Mouse (Mus musculus) kidney, postnatal 0 days (tissue): ENCODE data around the gene Mtmr10. TPM values are rescaled to one million over a fixed set of nuclear protein-coding genes. Genes with fewer than 3 reads are reported as not detected.

Experiments
- ATAC-seq: fragments of 200-750 bp; cut with Nextera tagmentation; replicated peaks from 2 replicates; pipeline ENCODE4 v1.8.0; 2017; ENCODE audit warnings: low read depth, moderate number of reproducible peaks, moderate TSS enrichment, moderate library complexity; ENCODE audit not compliant: low FRiP score
- DNase-seq: peaks from one replicate; pipeline ENCODE4 v3.0.0-alpha.2; 2016; ENCODE audit warnings: low spot score
- H3K27ac ChIP-seq: fragments of 300-500 bp; sonication (generic); 2 replicates; pipeline ENCODE4 v1.5.1; 2014; ENCODE audit warnings: mild to moderate bottlenecking
- H3K27me3 ChIP-seq: fragments of 300-500 bp; sonication (generic); 2 replicates; pipeline ENCODE4 v1.6.1; 2014; ENCODE audit warnings: low read length, mixed read lengths; ENCODE audit not compliant: insufficient read depth
- H3K36me3 ChIP-seq: fragments of 300-500 bp; sonication (generic); 2 replicates; pipeline ENCODE4 v1.6.1; 2014; ENCODE audit warnings: low read length, mixed read lengths; ENCODE audit not compliant: insufficient read depth
- H3K4me1 ChIP-seq: fragments of 300-500 bp; sonication (generic); replicated peaks from 2 replicates; pipeline ENCODE4 v1.6.1; 2014; ENCODE audit warnings: antibody characterized with exemption, low read length, mixed read lengths; ENCODE audit not compliant: insufficient read depth
- H3K4me2 ChIP-seq: fragments of 300-500 bp; sonication (generic); 2 replicates; pipeline ENCODE4 v1.6.1; 2014; ENCODE audit warnings: mild to moderate bottlenecking, low read length, moderate library complexity, mixed read lengths
- H3K4me3 ChIP-seq: fragments of 300-500 bp; sonication (generic); replicated peaks from 2 replicates; pipeline ENCODE4 v1.5.1; 2014; ENCODE audit warnings: low read depth, low read length
- H3K9ac ChIP-seq: fragments of 300-500 bp; sonication (generic); 2 replicates; pipeline ENCODE4 v1.6.1; 2014; ENCODE audit warnings: low read depth, low read length
- H3K9me3 ChIP-seq: fragments of 300-500 bp; sonication (generic); replicated peaks from 2 replicates; pipeline ENCODE4 v1.6.1; 2016; ENCODE audit warnings: low read length, inconsistent platforms, mixed read lengths
- CTCF ChIP-seq: IDR thresholded peaks from 2 replicates; pipeline ENCODE4 v1.5.1; 2016; ENCODE audit warnings: antibody characterized with exemption, low read depth, mild to moderate bottlenecking, moderate library complexity
- WGBS: fragments of 180-500 bp; shearing (Covaris S2); extraction: QIAGEN DNeasy Blood & Tissue Kit; methylation state at CpG from one replicate; pipeline ENCODE4 v1.1.7; 2014; 5-methylcytosine and 5-hydroxymethylcytosine counted together
- polyA plus RNA-seq: library from polyadenylated mRNA; unstranded; fragments of >200 nt; fragmentation: Nextera tagmentation; extraction: Ambion mirVana; gene quantifications from 2 replicates; pipeline ENCODE4 v1.2.1, GENCODE M21; 2015

Mtmr10 gene
- polyA plus RNA-seq, 1 experiment from 2014 or later = 8.1 TPM

DNA sequence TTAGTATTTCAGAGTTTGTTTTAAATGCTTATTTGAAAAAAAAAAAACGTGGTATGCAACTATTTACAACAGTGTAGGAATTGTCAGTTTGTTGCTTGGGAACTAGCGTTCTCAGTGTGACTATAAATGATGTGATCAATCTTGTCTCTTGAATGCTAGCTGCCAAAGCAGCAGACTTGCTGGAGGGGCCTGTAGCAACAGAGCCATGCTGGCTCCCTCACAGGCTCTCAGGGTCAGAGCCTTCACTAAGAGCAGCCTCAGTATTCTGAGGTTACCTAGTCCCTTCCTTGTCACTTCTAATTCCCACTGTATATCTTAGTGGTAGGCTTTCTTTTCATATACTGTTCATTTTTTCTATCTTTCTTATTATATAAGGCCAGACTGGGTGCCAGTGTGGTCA lies 23.3 kb downstream of the Mtmr10 start:
- H3K4me1 ChIP-seq = no peaks in the 10 kb centered on the region
- H3K27ac ChIP-seq = no peak overlapping the region
- no peak overlapping the region for H3K4me3 ChIP-seq
- H3K27me3 ChIP-seq = no peaks in the 10 kb centered on the region
- WGBS = 65% methylated on average over 2 of the region's 2 CpGs
- DNase-seq = no peak
- ATAC-seq = no peak
- no peaks in the 10 kb centered on the region for H3K9me3 ChIP-seq
- H3K36me3 ChIP-seq = peaks cover 6% of the 10 kb centered on the region; the same call in 1 of the 2 replicates
- TF ChIP-seq CTCF = no peak
- no peak overlapping the region for H3K9ac ChIP-seq
- H3K4me2 ChIP-seq = no peak overlapping the region

DNA sequence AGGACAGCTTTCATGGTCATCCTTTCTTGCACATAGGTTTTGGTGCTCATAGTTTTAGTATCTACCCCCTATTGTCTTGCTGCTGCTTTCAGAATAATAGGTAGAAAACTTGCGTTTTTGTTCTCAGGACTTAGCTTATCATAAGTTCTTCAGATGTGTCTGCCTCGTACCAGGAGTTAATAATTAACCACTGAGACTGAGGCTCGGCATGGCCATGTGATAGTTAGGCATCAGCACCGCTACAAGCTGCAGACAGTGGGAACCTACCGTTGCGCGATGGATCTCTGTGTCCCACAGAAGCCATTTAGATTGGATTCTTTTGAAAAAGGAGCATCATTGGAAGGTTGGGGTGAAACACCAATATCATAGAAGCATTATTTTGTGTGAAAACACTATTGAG lies 25.4 kb downstream of the Mtmr10 start:
- 71% methylated on average over 7 of the region's 7 CpGs for WGBS
- Histone ChIP-seq H3K27ac (no peak overlapping the region), H3K27me3 (no peaks in the 10 kb centered on the region), H3K4me2 (no peak overlapping the region), H3K9me3 (no peaks in the 10 kb centered on the region), H3K36me3 (peaks cover 17% of the 10 kb centered on the region), H3K4me3 (no peak overlapping the region), H3K4me1 (no peaks in the 10 kb centered on the region), H3K9ac (no peak overlapping the region)
- DNase-seq = no peak
- ATAC-seq = no peak
- no peak for TF ChIP-seq CTCF

DNA sequence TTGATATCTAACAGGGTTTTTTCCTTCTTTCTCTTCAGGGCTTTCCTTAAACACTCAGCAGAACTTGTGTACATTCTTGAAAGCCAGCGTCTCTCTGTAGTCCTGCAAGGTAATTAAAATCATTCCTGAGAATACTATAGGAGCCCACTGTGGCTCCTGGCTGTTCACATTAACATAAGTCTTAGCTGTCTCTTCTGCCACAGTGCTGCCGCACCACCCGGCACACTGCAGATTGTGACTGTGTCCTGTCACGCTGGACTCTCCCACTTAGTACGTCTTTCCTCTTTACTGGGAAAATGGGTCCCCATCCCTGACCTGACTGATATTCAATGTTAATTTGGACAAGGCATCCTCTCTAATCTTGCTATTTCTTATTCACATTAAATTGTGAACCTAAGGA lies 33.7 kb downstream of the Mtmr10 start:
- 96% methylated on average over 5 of the region's 5 CpGs for WGBS
- Histone ChIP-seq H3K4me2 (no peak overlapping the region), H3K27ac (no peak overlapping the region), H3K9me3 (no peaks in the 10 kb centered on the region), H3K27me3 (no peaks in the 10 kb centered on the region), H3K4me3 (no peak overlapping the region), H3K4me1 (no peaks in the 10 kb centered on the region), H3K9ac (no peak overlapping the region), H3K36me3 (peaks cover 28% of the 10 kb centered on the region)
- no peak for DNase-seq
- no peak for ATAC-seq
- no peak for TF ChIP-seq CTCF

DNA sequence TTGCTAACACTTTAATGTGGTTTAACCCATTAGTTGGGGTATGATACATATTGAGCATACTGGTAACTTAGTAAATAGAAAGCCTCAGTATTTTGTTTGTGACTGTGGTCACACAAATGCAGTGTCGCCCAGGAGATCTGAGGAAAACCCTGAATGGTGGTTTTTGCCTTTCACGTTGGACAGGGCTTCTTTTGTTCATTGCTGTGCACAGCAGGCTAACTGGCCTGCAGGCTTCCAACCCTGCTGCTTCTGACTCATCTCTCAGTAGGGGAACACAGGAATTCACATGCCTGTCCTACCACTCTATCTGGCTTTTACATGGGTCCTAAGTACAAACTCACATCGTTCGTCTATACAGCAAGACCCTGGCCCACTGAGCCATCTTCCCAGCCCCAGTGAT lies 34.2 kb downstream of the Mtmr10 start:
- TF ChIP-seq CTCF = no peak
- no peaks in the 10 kb centered on the region for H3K4me1 ChIP-seq
- no peaks in the 10 kb centered on the region for H3K27me3 ChIP-seq
- WGBS = 93% methylated on average over 4 of the region's 4 CpGs
- H3K4me3 ChIP-seq = no peak overlapping the region
- no peak overlapping the region for H3K9ac ChIP-seq
- DNase-seq (no peak), ATAC-seq (no peak)
- no peak overlapping the region for H3K4me2 ChIP-seq
- no peaks in the 10 kb centered on the region for H3K9me3 ChIP-seq
- H3K36me3 ChIP-seq = peaks cover 26% of the 10 kb centered on the region
- no peak overlapping the region for H3K27ac ChIP-seq

DNA sequence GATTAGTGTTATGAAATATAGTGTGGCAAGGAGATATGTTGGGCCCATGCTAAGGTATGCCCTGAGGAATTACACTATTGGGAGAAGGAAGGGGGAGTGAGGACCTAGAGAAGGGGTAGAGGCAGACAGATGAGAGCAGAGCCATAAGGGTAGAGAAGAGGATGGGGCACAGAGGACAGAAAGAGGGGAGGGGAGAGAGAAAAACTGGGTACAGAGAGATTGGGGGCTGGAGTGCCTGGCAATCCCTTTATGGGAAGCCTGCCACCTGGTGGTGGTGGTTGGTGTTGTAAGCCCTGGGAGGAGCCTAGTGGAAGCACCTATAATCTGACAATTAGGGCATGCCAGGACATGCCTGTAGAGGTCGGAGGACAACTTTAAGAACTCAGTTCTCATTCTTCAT lies 39.4 kb downstream of the Mtmr10 start:
- Histone ChIP-seq H3K4me2 (no peak overlapping the region), H3K27me3 (no peaks in the 10 kb centered on the region), H3K4me3 (no peak overlapping the region), H3K9me3 (no peaks in the 10 kb centered on the region), H3K36me3 (0 out of 2 replicates have a peak, but pooled peaks cover 18% of the 10 kb centered on the region), H3K27ac (no peak overlapping the region), H3K9ac (no peak overlapping the region), H3K4me1 (no peaks in the 10 kb centered on the region)
- ATAC-seq (peak; percentile 73; the same call in 1 of the 2 replicates), DNase-seq (peak; percentile 67)
- peak; percentile 83 for TF ChIP-seq CTCF
- WGBS = 19% methylated on average over 1 of the region's 1 CpGs

DNA sequence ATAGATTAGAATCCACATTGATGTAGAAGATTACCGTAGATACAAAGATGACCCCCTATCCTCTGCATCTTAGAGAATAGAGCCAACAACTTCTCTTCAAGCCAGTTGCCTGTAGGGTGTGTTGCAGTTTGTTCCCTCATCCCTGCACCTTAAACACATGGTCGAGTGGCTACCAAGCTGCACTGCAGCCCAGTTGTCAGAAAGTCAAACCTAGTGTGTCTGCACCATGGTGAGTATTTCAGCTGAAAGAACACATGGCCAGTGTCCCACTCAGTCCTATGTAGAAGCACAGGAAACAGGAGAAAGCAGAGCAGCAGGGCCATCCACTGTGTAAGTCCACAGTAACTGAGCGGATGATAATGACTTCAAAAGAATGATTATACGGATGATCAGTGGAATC lies 40.0 kb downstream of the Mtmr10 start:
- Histone ChIP-seq H3K9me3 (no peaks in the 10 kb centered on the region), H3K27ac (no peak overlapping the region), H3K9ac (no peak overlapping the region), H3K27me3 (no peaks in the 10 kb centered on the region), H3K36me3 (0 out of 2 replicates have a peak, but pooled peaks cover 20% of the 10 kb centered on the region), H3K4me2 (no peak overlapping the region), H3K4me1 (no peaks in the 10 kb centered on the region), H3K4me3 (no peak overlapping the region)
- DNase-seq = no peak
- no peak for ATAC-seq
- TF ChIP-seq CTCF = no peak
- WGBS = 83% methylated on average over 4 of the region's 4 CpGs

DNA sequence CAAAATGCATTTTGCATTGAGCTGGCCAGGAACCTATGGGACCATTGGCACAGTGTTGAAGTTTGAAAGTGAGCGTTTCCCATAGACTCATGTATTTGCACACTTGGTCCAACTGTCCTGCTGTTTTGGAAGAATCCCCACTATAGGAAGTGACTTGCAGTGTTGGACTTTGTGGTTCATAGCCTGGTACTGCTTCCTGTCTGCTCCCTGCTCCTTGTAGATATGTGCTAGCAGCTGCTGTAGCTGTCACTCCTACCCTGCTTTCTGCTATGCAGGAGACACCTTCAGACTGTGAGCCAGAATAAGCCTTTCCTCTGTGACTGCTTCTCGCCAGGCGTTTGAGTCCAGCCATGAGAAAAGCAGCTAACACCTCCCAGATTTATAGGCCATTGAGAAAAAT lies 43.9 kb downstream of the Mtmr10 start:
- no peaks in the 10 kb centered on the region for H3K27me3 ChIP-seq
- TF ChIP-seq CTCF = no peak
- H3K4me2 ChIP-seq = no peak overlapping the region
- H3K36me3 ChIP-seq = peaks cover 37% of the 10 kb centered on the region
- no peak for ATAC-seq
- no peaks in the 10 kb centered on the region for H3K4me1 ChIP-seq
- DNase-seq = no peak
- H3K27ac ChIP-seq = no peak overlapping the region
- H3K4me3 ChIP-seq = no peak overlapping the region
- no peak overlapping the region for H3K9ac ChIP-seq
- WGBS = 84% methylated on average over 3 of the region's 3 CpGs
- H3K9me3 ChIP-seq = no peaks in the 10 kb centered on the region
